Mouse (Mus musculus): ENCODE measurements around the gene Nova2. TPM values are rescaled to one million over a fixed set of nuclear protein-coding genes. Genes with fewer than 3 reads are reported as not detected.

Nova2 gene
- polyA plus RNA-seq, 1 experiment from 2014 or later, result 9.7 TPM

GRCm38 (mm10) chr7:19003902-19004630 lies 78.4 kb downstream of the Nova2 start, which contains the start of gene Irf2bp1:
Gene Irf2bp1 (plus strand): TSS chr7:19004044.
- H3K9ac ChIP-seq, result peak within 1 kb of the TSS; percentile 95
- peak within 1 kb of the TSS; percentile 100 for H3K4me2 ChIP-seq
- WGBS, result under 1% methylated on average over 89 of the region's 90 CpGs
- peak; percentile 56 for ATAC-seq (ENCODE audit: low read depth)
- no peaks in the 10 kb centered on the region for H3K27me3 ChIP-seq
- H3K4me3 ChIP-seq, result peak within 1 kb of the TSS; percentile 96
- peaks cover 31% of the 10 kb centered on the region for H3K36me3 ChIP-seq
- no peaks in the 10 kb centered on the region for H3K9me3 ChIP-seq
- H3K4me1 ChIP-seq (replicated peaks), result peaks cover 78% of the 10 kb centered on the region
- peak within 1 kb of the TSS; percentile 90 for H3K27ac ChIP-seq (replicated peaks)

GRCm38 (mm10) chr7:19004631-19005079 lies 79.0 kb downstream of the Nova2 start:
- ATAC-seq (ENCODE audit: low read depth), result peak; percentile 1
- Histone ChIP-seq H3K27me3 (no peaks in the 10 kb centered on the region), H3K27ac (replicated peaks) (peak overlapping the region; percentile 90), H3K36me3 (peaks cover 31% of the 10 kb centered on the region), H3K9ac (peak overlapping the region; percentile 95), H3K4me3 (peak overlapping the region; percentile 96), H3K9me3 (no peaks in the 10 kb centered on the region), H3K4me2 (peak overlapping the region; percentile 100), H3K4me1 (replicated peaks) (peaks cover 72% of the 10 kb centered on the region)
- WGBS, result 6% methylated on average over 34 of the region's 34 CpGs

DNA sequence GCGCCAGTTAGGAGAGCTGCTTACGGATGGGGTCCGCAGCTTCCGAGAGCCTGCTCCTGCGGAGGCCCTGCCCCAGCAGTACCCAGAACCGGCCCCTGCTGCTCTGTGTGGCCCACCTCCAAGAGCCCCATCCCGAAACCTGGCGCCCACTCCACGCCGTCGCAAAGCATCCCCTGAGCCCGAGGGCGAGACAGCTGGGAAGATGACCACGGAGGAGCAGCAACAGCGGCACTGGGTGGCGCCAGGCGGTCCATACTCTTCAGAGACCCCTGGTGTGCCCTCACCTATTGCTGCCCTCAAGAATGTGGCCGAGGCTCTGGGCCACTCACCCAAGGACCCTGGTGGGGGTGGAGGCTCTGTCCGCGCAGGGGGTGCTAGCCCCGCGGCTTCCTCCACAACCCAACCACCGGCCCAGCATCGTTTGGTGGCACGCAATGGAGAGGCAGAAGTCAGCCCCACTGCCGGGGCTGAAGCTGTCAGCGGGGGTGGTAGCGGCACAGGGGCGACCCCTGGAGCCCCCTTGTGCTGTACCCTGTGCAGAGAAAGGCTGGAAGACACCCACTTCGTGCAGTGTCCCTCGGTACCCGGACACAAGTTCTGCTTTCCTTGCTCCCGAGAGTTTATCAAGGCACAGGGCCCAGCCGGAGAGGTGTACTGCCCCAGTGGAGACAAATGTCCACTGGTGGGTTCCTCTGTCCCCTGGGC lies 79.9 kb downstream of the Nova2 start:
- H3K4me2 ChIP-seq, result peak overlapping the region; percentile 100
- no peak overlapping the region for H3K27ac ChIP-seq (replicated peaks)
- H3K9ac ChIP-seq, result peak overlapping the region; percentile 95
- WGBS, result 79% methylated on average over 34 of the region's 34 CpGs
- H3K4me1 ChIP-seq (replicated peaks), result peaks cover 64% of the 10 kb centered on the region
- H3K9me3 ChIP-seq, result no peaks in the 10 kb centered on the region
- no peaks in the 10 kb centered on the region for H3K27me3 ChIP-seq
- H3K4me3 ChIP-seq, result peak overlapping the region; percentile 96
- peaks cover 31% of the 10 kb centered on the region for H3K36me3 ChIP-seq
- ATAC-seq (ENCODE audit: low read depth), result no peak

- Histone ChIP-seq H3K4me3 (peak overlapping the region; percentile 96), H3K27me3 (no peaks in the 10 kb centered on the region), H3K4me1 (replicated peaks) (peaks cover 54% of the 10 kb centered on the region), H3K36me3 (peaks cover 31% of the 10 kb centered on the region), H3K9ac (peak overlapping the region; percentile 95; the same call in 1 of the 2 replicates), H3K27ac (replicated peaks) (no peak overlapping the region), H3K4me2 (peak overlapping the region; percentile 100; the same call in 1 of the 2 replicates), H3K9me3 (no peaks in the 10 kb centered on the region)
- ATAC-seq (ENCODE audit: low read depth), result no peak
- 9% methylated on average over 12 of the region's 12 CpGs for WGBS
Measured at GRCm38 (mm10) chr7:19006476-19006875, 80.8 kb downstream of the Nova2 start.

DNA sequence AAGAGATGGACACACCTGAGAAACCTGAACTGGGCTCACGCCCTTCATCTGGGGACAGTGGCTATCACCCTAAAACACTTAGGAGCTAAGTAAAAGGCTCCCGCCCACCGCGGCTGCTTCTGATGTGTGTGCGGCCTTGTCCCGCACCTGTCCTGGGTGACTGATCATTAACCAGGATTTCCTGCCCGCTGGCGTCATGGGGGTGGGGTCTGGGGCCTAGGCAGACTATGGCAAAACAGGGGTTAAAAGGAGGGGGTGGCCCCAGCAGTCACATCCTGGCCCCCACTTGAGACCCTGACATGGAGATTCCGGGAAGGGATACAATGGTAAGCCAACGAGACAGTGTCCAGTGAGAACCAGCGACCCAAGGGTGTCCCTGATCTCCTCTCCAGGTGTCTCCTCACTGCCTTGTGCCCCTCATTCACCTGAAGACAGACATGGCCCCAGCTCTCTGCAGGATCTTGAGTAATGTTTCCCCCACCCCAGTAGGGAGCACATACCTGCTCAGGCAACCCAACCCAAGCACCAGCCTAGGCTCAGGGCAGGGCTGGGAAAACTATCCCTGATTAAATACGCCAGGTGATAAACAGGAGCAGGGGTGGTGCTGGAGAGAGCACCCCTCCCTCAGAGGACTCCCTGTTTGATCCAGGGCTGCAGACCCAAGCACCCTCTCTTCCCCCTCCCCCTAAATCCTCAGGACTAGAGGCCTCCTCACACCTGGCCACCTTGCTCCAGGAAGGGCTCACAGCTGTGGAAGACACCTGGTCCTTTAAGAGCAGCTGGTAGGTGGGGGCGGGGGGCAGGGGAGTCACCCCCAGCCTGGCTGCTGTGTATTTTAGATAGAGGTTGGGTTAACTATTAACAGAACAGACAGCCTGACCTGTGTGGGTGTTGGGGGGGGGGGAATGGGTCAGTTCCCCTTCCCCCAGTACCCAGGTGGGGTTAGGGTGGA lies 81.6 kb downstream of the Nova2 start:
- Histone ChIP-seq H3K4me3 (no peak overlapping the region), H3K9me3 (no peaks in the 10 kb centered on the region), H3K27ac (replicated peaks) (no peak overlapping the region), H3K4me2 (no peak overlapping the region), H3K9ac (0 out of 2 replicates have a peak overlapping the region, but pooled peaks have one; percentile 3), H3K4me1 (replicated peaks) (peaks cover 53% of the 10 kb centered on the region), H3K36me3 (peaks cover 31% of the 10 kb centered on the region), H3K27me3 (no peaks in the 10 kb centered on the region)
- no peak for ATAC-seq (ENCODE audit: low read depth)
- 77% methylated on average over 13 of the region's 13 CpGs for WGBS

DNA sequence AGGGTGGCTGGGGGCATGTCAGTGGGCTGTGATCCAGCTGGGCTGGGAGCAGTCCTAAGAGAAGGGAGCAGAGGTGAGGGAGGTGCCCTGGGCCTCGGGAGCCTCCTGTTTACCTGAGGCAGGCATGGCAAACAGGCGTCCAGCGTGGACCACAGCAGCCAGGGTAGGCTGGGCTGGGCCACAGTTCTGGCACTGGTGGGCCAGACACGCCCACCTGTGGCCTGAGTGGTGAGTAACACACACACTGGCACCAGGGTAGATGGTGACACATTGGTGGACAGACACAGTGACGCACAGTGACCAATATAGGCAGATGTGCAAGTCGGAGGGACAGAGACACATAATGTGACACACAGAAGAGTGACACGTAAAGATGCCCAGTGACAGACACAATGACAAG lies 84.9 kb downstream of the Nova2 start:
- WGBS, result 81% methylated on average over 7 of the region's 7 CpGs

DNA sequence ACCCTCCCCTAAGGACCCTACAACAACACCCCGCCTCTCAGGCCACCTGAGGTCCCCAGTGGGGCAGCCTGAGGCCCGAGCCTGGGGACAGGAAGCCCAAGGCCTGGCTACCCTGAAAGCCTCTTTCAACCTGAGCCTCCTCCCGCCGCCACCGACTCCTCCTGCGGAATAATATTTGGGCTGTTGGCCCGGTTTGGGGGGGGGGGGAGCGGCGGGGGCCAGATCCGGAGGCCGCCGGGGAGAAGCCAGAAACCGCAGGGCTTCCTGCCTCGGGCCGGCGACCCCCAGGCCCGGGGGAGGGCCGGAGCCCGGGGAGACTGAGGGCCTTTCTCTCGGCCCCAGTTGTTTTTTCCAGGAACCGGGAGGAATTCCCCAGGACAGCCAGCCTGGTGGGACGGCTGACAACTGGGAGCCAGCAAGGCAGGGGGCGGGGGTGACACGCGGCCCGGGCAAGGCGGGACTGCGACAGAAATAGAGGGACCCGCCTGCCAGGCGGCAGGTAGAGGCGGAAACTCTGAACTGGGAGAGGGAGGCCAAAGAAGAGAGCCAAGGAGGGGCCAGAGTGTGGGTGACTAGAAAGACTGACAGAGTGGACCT lies 86.4 kb downstream of the Nova2 start:
- Histone ChIP-seq H3K4me1 (replicated peaks) (peaks cover 19% of the 10 kb centered on the region), H3K36me3 (peaks cover 10% of the 10 kb centered on the region), H3K4me2 (peak overlapping the region; percentile 55), H3K27ac (replicated peaks) (peak overlapping the region; percentile 46), H3K27me3 (no peaks in the 10 kb centered on the region), H3K9ac (peak overlapping the region; percentile 67), H3K9me3 (no peaks in the 10 kb centered on the region), H3K4me3 (peak overlapping the region; percentile 24)
- ATAC-seq (ENCODE audit: low read depth), result no peak
- WGBS, result 2% methylated on average over 29 of the region's 31 CpGs

More for the DNA sequence above, 84.9 kb downstream of the Nova2 start:
- ATAC-seq (ENCODE audit: low read depth), result no peak
- Histone ChIP-seq H3K4me3 (no peak overlapping the region), H3K9me3 (no peaks in the 10 kb centered on the region), H3K36me3 (peaks cover 23% of the 10 kb centered on the region), H3K27me3 (no peaks in the 10 kb centered on the region), H3K9ac (no peak overlapping the region), H3K4me1 (replicated peaks) (peaks cover 34% of the 10 kb centered on the region), H3K27ac (replicated peaks) (no peak overlapping the region), H3K4me2 (no peak overlapping the region)

GRCm38 (mm10) chr7:19012882-19013281 lies 87.2 kb downstream of the Nova2 start:
- Histone ChIP-seq H3K4me1 (replicated peaks) (peaks cover 11% of the 10 kb centered on the region), H3K4me2 (no peak overlapping the region), H3K9me3 (no peaks in the 10 kb centered on the region), H3K4me3 (no peak overlapping the region), H3K36me3 (peaks cover 2% of the 10 kb centered on the region; the same call in 1 of the 2 replicates), H3K27me3 (no peaks in the 10 kb centered on the region), H3K27ac (replicated peaks) (no peak overlapping the region), H3K9ac (no peak overlapping the region)
- 38% methylated on average over 2 of the region's 2 CpGs for whole genome bisulfite sequencing
- no peak for ATAC-seq (ENCODE audit: low read depth)

DNA sequence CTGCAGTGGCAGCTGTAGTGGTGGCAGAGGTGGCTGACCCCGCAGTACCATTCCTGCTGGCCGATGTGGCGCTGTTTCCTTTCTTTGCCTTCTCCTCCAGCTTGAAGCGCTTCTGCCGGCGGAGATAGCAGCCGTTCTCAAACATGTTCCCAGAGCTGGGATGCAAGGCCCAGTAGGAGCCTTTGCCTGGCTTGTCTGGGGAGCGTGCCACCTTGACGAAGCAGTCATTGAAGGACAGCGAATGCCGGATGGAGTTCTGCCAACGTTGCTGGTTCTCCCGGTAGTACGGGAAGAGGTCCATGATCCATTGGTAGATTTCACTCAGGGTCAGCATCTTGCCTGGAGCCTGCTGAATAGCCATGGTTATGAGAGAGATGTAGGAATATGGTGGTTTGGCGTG lies 88.8 kb downstream of the Nova2 start:
- no peaks in the 10 kb centered on the region for H3K9me3 ChIP-seq
- ATAC-seq (ENCODE audit: low read depth), result no peak
- no peak overlapping the region for H3K4me2 ChIP-seq
- H3K9ac ChIP-seq, result no peak overlapping the region
- peaks cover 9% of the 10 kb centered on the region for H3K4me1 ChIP-seq (replicated peaks)
- no peak overlapping the region for H3K4me3 ChIP-seq
- no peaks in the 10 kb centered on the region for H3K27me3 ChIP-seq
- no peaks in the 10 kb centered on the region for H3K36me3 ChIP-seq
- WGBS, result 64% methylated on average over 15 of the region's 15 CpGs
- H3K27ac ChIP-seq (replicated peaks), result no peak overlapping the region
